Mouse (Mus musculus): Measurements from ENCODE around the gene Nat10. TPM values are rescaled to one million over a fixed set of nuclear protein-coding genes. Genes with fewer than 3 reads are reported as not detected.

Gene Nat10
- total and polyA plus RNA-seq, 3 experiments, result 29.8 to 72.4 (median 68.1) TPM

DNA sequence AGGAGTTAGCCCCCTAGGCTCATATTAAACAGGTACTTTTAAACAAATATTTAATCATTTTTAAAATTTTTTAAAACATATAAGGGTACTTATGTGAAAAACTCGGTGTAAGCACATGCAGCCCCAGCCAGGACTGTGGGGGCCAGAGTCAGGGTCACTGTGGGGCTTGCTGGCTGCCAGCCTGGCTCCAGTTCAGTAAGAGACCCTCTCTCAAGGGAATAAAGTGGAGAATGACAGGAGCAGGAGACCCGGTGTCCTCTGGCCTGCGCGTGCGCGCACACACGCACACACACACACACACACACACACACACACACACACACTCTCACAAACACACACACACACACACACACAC lies 41.8 kb downstream of the Nat10 start:
- Histone ChIP-seq H3K27me3 (ENCODE audit: insufficient read depth, low read length) (no peaks in the 10 kb centered on the region; the same call in 1 of the 2 replicates), H3K4me1 (ENCODE audit: insufficient read depth, low read depth, low read length) (no peaks in the 10 kb centered on the region; the same call in 1 of the 2 replicates), H3K36me3 (replicated peaks) (peaks cover 88% of the 10 kb centered on the region), H3K4me3 (ENCODE audit: low read depth, low read length) (no peak overlapping the region), H3K9me3 (replicated peaks) (no peaks in the 10 kb centered on the region)
- no peak for DNase-seq (ENCODE audit: low spot score)
- ATAC-seq (ENCODE audit: extremely low read depth, insufficient number of reproducible peaks, low FRiP score, poor library complexity, severe bottlenecking), result no peak
- TF ChIP-seq GATA1 (IDR thresholded peaks at IDR 0.05; ENCODE audit: borderline replicate concordance, low read length) (no peak), GATA2 (IDR thresholded peaks at IDR 0.05; ENCODE audit: borderline replicate concordance, low read depth, low read length) (no peak), TAL1 (conservative IDR thresholded peaks at IDR 0.05; ENCODE audit: low read depth, low read length) (no peak), CTCF (IDR thresholded peaks at IDR 0.05; ENCODE audit: low read depth, low read length) (no peak)

DNA sequence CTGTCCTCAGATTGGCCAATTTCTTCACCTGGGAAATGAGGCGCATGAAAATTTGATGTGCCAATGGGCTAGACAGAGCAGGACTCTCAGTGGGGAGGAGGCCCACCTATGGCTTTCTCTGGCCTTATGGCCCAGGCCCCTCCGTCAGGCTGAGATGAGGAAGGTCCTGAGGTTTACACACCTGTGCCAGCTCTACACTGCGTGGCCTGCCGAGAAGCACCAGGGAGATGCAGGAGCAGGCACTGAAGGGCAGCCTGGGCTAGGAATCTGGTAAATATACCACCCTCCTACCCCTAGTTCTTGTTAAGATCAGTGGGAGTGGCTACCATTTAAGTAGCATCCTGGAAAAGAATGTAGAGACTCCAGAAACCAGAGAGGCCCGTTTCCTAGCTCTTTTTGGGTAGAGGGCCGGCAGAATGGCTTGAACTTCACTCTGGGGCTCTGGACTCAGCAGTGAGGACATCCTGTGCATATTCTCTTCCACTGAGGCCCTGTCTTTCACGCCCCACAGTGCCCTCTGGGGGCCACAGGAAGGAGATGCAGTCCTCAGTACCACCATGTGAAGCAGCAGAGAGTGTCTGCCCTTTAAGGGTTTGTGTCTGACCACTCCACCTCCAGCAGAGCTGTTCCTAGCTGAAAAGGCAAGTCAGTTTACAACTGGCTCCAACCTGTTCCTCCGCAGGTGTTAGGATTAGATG lies 42.3 kb downstream of the Nat10 start:
- H3K4me1 ChIP-seq (ENCODE audit: insufficient read depth, low read depth, low read length), result no peaks in the 10 kb centered on the region; the same call in 1 of the 2 replicates
- H3K9me3 ChIP-seq (replicated peaks), result no peaks in the 10 kb centered on the region
- DNase-seq (ENCODE audit: low spot score) (peak; percentile 44), ATAC-seq (ENCODE audit: extremely low read depth, insufficient number of reproducible peaks, low FRiP score, poor library complexity, severe bottlenecking) (no peak)
- H3K27me3 ChIP-seq (ENCODE audit: insufficient read depth, low read length), result peaks cover 3% of the 10 kb centered on the region; the same call in 1 of the 2 replicates
- H3K4me3 ChIP-seq (ENCODE audit: low read depth, low read length), result no peak overlapping the region
- TF ChIP-seq GATA1 (IDR thresholded peaks at IDR 0.05; ENCODE audit: borderline replicate concordance, low read length), result no peak
- TF ChIP-seq TAL1 (conservative IDR thresholded peaks at IDR 0.05; ENCODE audit: low read depth, low read length), result no peak
- no peak for TF ChIP-seq GATA2 (IDR thresholded peaks at IDR 0.05; ENCODE audit: borderline replicate concordance, low read depth, low read length)
- TF ChIP-seq CTCF (IDR thresholded peaks at IDR 0.05; ENCODE audit: low read depth, low read length), result peak; percentile 79
- no peak for TF ChIP-seq POLR2AphosphoS5 (IDR thresholded peaks at IDR 0.05; ENCODE audit: insufficient replicate concordance, low read depth, low read length)
- H3K36me3 ChIP-seq (replicated peaks), result peaks cover 83% of the 10 kb centered on the region

DNA sequence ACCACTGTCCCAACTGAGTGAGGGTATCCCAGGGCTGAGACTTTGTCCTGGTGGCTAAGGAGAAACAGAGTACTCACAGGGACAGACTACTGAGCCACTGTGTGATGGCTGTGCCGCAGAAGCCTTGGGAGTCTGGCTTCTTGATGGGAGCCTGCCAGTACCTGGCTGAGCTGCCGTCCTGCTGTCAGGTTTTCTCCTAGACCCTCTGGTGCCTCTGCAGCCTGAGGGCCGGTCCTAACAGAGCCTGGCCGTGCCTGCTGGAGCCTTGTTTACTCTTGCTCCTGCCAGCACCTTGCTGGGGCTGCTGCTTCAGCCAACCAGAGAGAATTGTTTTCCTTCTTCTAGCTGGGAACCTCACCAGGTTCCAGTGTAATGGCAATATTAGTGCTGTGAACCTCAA lies 46.7 kb downstream of the Nat10 start:
- ATAC-seq (ENCODE audit: extremely low read depth, insufficient number of reproducible peaks, low FRiP score, poor library complexity, severe bottlenecking) (no peak), DNase-seq (ENCODE audit: low spot score) (no peak)
- TF ChIP-seq GATA2 (IDR thresholded peaks at IDR 0.05; ENCODE audit: borderline replicate concordance, low read depth, low read length) (no peak), GATA1 (IDR thresholded peaks at IDR 0.05; ENCODE audit: borderline replicate concordance, low read length) (no peak), CTCF (IDR thresholded peaks at IDR 0.05; ENCODE audit: low read depth, low read length) (no peak), TAL1 (conservative IDR thresholded peaks at IDR 0.05; ENCODE audit: low read depth, low read length) (no peak), POLR2AphosphoS5 (IDR thresholded peaks at IDR 0.05; ENCODE audit: insufficient replicate concordance, low read depth, low read length) (no peak)
- H3K27me3 ChIP-seq (ENCODE audit: insufficient read depth, low read length), result peaks cover 33% of the 10 kb centered on the region
- H3K4me3 ChIP-seq (ENCODE audit: low read depth, low read length), result no peak overlapping the region
- no peaks in the 10 kb centered on the region for H3K9me3 ChIP-seq (replicated peaks)
- H3K36me3 ChIP-seq (replicated peaks), result peaks cover 43% of the 10 kb centered on the region
- H3K4me1 ChIP-seq (ENCODE audit: insufficient read depth, low read depth, low read length), result no peaks in the 10 kb centered on the region; the same call in 1 of the 2 replicates

DNA sequence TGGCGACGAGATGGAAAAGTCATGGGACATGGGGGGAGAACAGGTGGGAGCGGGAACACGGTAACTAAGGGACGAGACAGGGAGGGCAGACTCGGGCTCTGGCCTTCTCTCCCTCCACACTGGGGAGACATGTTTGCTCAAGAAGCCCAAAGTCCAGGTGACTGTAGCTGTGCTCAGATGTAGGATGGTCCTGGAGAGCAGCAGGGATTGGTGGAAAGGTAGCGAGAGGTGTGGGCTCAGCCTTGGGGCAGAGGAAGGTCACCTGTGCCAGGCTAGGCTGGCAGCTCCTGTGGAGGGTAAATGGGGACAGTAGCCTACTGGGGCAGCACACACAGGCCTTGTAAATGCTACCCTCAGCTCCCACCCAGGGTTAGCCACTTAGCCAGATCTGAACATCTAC lies 47.2 kb downstream of the Nat10 start:
- no peak overlapping the region for H3K4me3 ChIP-seq (ENCODE audit: low read depth, low read length)

DNA sequence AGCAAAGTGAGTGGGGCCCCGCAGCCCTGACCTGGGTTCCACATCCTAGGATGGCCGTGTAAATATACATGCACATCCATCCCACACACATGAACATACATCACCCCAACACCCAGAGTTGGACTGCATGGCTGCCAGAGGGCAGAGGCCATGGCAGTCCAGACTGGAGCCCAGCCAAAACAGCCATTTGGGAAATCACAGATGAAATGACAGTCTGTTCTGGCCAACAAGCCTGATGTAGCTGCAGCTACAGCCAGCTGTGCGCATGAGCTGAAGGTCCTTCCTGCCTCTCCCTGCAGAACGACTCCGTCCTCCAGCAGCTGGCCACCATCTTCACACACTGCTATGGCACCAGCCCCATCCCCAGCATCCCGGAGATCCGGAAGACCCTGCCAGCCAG lies 50.2 kb downstream of the Nat10 start:
- peaks cover 19% of the 10 kb centered on the region for H3K4me1 ChIP-seq (ENCODE audit: insufficient read depth, low read depth, low read length)
- no peak overlapping the region for H3K4me3 ChIP-seq (ENCODE audit: low read depth, low read length)
- peaks cover 7% of the 10 kb centered on the region for H3K36me3 ChIP-seq (replicated peaks)
- H3K27me3 ChIP-seq (ENCODE audit: insufficient read depth, low read length), result peaks cover 57% of the 10 kb centered on the region
- no peak for ATAC-seq (ENCODE audit: extremely low read depth, insufficient number of reproducible peaks, low FRiP score, poor library complexity, severe bottlenecking)
- TF ChIP-seq CTCF (IDR thresholded peaks at IDR 0.05; ENCODE audit: low read depth, low read length) (no peak), GATA1 (IDR thresholded peaks at IDR 0.05; ENCODE audit: borderline replicate concordance, low read length) (no peak), TAL1 (conservative IDR thresholded peaks at IDR 0.05; ENCODE audit: low read depth, low read length) (no peak), GATA2 (IDR thresholded peaks at IDR 0.05; ENCODE audit: borderline replicate concordance, low read depth, low read length) (no peak)
- H3K9me3 ChIP-seq (replicated peaks), result no peaks in the 10 kb centered on the region
- no peak for DNase-seq (ENCODE audit: low spot score)

More for the DNA sequence above, 47.2 kb downstream of the Nat10 start:
- Histone ChIP-seq H3K4me1 (ENCODE audit: insufficient read depth, low read depth, low read length) (no peaks in the 10 kb centered on the region; the same call in 1 of the 2 replicates), H3K27me3 (ENCODE audit: insufficient read depth, low read length) (peaks cover 39% of the 10 kb centered on the region), H3K36me3 (replicated peaks) (peaks cover 37% of the 10 kb centered on the region), H3K9me3 (replicated peaks) (no peaks in the 10 kb centered on the region)
- ATAC-seq (ENCODE audit: extremely low read depth, insufficient number of reproducible peaks, low FRiP score, poor library complexity, severe bottlenecking) (no peak), DNase-seq (ENCODE audit: low spot score) (no peak)
- TF ChIP-seq GATA1 (IDR thresholded peaks at IDR 0.05; ENCODE audit: borderline replicate concordance, low read length) (no peak), GATA2 (IDR thresholded peaks at IDR 0.05; ENCODE audit: borderline replicate concordance, low read depth, low read length) (no peak), TAL1 (conservative IDR thresholded peaks at IDR 0.05; ENCODE audit: low read depth, low read length) (no peak), POLR2AphosphoS5 (IDR thresholded peaks at IDR 0.05; ENCODE audit: insufficient replicate concordance, low read depth, low read length) (no peak), CTCF (IDR thresholded peaks at IDR 0.05; ENCODE audit: low read depth, low read length) (no peak)

DNA sequence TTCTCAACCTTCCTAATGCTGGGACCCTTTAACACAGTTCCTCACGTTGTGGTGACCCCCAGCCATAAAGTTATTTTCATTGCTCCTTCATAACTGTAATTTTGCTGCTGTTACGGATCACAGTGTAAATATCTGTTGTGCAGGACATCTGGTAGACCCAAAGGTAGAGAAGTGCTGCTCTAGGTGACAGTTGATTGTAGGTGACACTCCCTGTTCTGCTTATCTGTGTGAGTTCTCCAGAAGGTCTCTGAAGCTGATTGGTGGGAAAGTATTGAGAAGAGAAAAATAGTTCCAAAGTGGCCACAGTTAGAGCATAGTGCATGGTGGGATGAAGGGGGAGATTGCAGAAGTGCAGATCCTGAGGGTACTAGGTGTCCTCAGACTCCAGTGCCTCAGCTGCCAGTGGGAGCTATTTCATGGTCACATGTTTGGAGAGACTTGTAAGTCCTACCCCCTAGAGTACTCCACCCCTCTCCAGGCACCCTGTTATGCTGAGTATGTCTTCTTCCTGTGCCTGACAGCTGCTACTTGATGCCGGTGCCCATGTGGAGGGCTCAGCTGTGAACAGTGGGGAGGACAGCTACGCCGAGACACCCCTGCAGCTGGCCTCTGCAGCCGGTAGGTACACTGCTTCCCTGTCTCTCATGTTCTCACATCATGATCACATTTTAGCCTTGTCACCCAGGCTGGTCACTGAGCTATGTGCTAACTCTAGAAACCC lies 53.9 kb downstream of the Nat10 start:
- ATAC-seq (ENCODE audit: extremely low read depth, insufficient number of reproducible peaks, low FRiP score, poor library complexity, severe bottlenecking) (no peak), DNase-seq (ENCODE audit: low spot score) (no peak)
- H3K4me3 ChIP-seq (ENCODE audit: low read depth, low read length), result no peak overlapping the region
- H3K9me3 ChIP-seq (replicated peaks), result no peaks in the 10 kb centered on the region
- TF ChIP-seq CTCF (IDR thresholded peaks at IDR 0.05; ENCODE audit: low read depth, low read length), result no peak
- TF ChIP-seq POLR2AphosphoS5 (IDR thresholded peaks at IDR 0.05; ENCODE audit: insufficient replicate concordance, low read depth, low read length), result no peak
- no peak for TF ChIP-seq GATA1 (IDR thresholded peaks at IDR 0.05; ENCODE audit: borderline replicate concordance, low read length)
- no peak for TF ChIP-seq GATA2 (IDR thresholded peaks at IDR 0.05; ENCODE audit: borderline replicate concordance, low read depth, low read length)
- no peak for TF ChIP-seq TAL1 (conservative IDR thresholded peaks at IDR 0.05; ENCODE audit: low read depth, low read length)
- no peaks in the 10 kb centered on the region for H3K36me3 ChIP-seq (replicated peaks)
- H3K4me1 ChIP-seq (ENCODE audit: insufficient read depth, low read depth, low read length), result peaks cover 48% of the 10 kb centered on the region
- peaks cover 66% of the 10 kb centered on the region for H3K27me3 ChIP-seq (ENCODE audit: insufficient read depth, low read length)
